Mouse (Mus musculus): ENCODE data around the gene B4galnt2. TPM values are rescaled to one million over a fixed set of nuclear protein-coding genes. Genes with fewer than 3 reads are reported as not detected.

Gene B4galnt2
- total and polyA plus RNA-seq, 3 experiments: 0.06 TPM; not detected in 2

GRCm38 (mm10) chr11:95850898-95851297 lies 63.8 kb downstream of the B4galnt2 start:
- Histone ChIP-seq H3K36me3 (ENCODE audit: control insufficient read depth, insufficient read depth, low read length) (no peaks in the 10 kb centered on the region), H3K27ac (no peak overlapping the region), H3K9ac (ENCODE audit: low read depth, low read length) (no peak overlapping the region), H3K4me3 (no peak overlapping the region), H3K27me3 (ENCODE audit: control insufficient read depth, insufficient read depth, low read length) (no peaks in the 10 kb centered on the region), H3K4me1 (ENCODE audit: control insufficient read depth, insufficient read depth, low read length) (no peaks in the 10 kb centered on the region), H3K79me2 (replicated peaks; ENCODE audit: control insufficient read depth, insufficient read depth, low read length) (no peaks in the 10 kb centered on the region)
- no peak for DNase-seq
- intact Hi-C loops (cut with DNase I): no loop called here
- TF ChIP-seq POLR2A (IDR thresholded peaks at IDR 0.05; ENCODE audit: insufficient read depth, low read depth, low read length): no peak
- no peak for TF ChIP-seq EP300 (IDR thresholded peaks at IDR 0.05; ENCODE audit: insufficient read depth, low read depth, low read length)
- TF ChIP-seq CTCF (IDR thresholded peaks at IDR 0.05): no peak
- WGBS: 84% methylated on average over 2 of the region's 2 CpGs

- Histone ChIP-seq H3K9ac (ENCODE audit: low read depth, low read length) (no peak overlapping the region), H3K27ac (peak overlapping the region; percentile 17; the same call in 1 of the 2 replicates), H3K79me2 (replicated peaks; ENCODE audit: control insufficient read depth, insufficient read depth, low read length) (no peaks in the 10 kb centered on the region; the same call in 1 of the 2 replicates), H3K4me1 (ENCODE audit: control insufficient read depth, insufficient read depth, low read length) (peaks cover 8% of the 10 kb centered on the region), H3K27me3 (ENCODE audit: control insufficient read depth, insufficient read depth, low read length) (no peaks in the 10 kb centered on the region), H3K4me3 (no peak overlapping the region), H3K36me3 (ENCODE audit: control insufficient read depth, insufficient read depth, low read length) (no peaks in the 10 kb centered on the region)
- TF ChIP-seq EP300 (IDR thresholded peaks at IDR 0.05; ENCODE audit: insufficient read depth, low read depth, low read length): no peak
- no peak for TF ChIP-seq CTCF (IDR thresholded peaks at IDR 0.05)
- TF ChIP-seq POLR2A (IDR thresholded peaks at IDR 0.05; ENCODE audit: insufficient read depth, low read depth, low read length): no peak
- WGBS: 46% methylated on average over 4 of the region's 4 CpGs
- DNase-seq: no peak
- intact Hi-C loops (cut with DNase I): no loop called here
Measured at GRCm38 (mm10) chr11:95844935-95845334, 69.8 kb downstream of the B4galnt2 start.

- no peaks in the 10 kb centered on the region; the same call in 1 of the 2 replicates for H3K79me2 ChIP-seq (replicated peaks; ENCODE audit: control insufficient read depth, insufficient read depth, low read length)
- TF ChIP-seq POLR2A (IDR thresholded peaks at IDR 0.05; ENCODE audit: insufficient read depth, low read depth, low read length) (no peak), CTCF (IDR thresholded peaks at IDR 0.05) (no peak), EP300 (IDR thresholded peaks at IDR 0.05; ENCODE audit: insufficient read depth, low read depth, low read length) (no peak)
- 48% methylated on average over 6 of the region's 6 CpGs for WGBS
- intact Hi-C loops (cut with DNase I): no loop called here
- peak in 1 of 2 experiments; percentile 40 for DNase-seq
- H3K36me3 ChIP-seq (ENCODE audit: control insufficient read depth, insufficient read depth, low read length): no peaks in the 10 kb centered on the region
- H3K4me1 ChIP-seq (ENCODE audit: control insufficient read depth, insufficient read depth, low read length): peaks cover 12% of the 10 kb centered on the region
- H3K9ac ChIP-seq (ENCODE audit: low read depth, low read length): peak overlapping the region; percentile 54
- peak overlapping the region; percentile 67 for H3K4me3 ChIP-seq
- peak overlapping the region; percentile 85 for H3K27ac ChIP-seq
- no peaks in the 10 kb centered on the region for H3K27me3 ChIP-seq (ENCODE audit: control insufficient read depth, insufficient read depth, low read length)
Measured at GRCm38 (mm10) chr11:95843421-95843950, 71.2 kb downstream of the B4galnt2 start.

GRCm38 (mm10) chr11:95842953-95843352 lies 71.7 kb downstream of the B4galnt2 start:
- Histone ChIP-seq H3K4me1 (ENCODE audit: control insufficient read depth, insufficient read depth, low read length) (peaks cover 16% of the 10 kb centered on the region), H3K9ac (ENCODE audit: low read depth, low read length) (peak overlapping the region; percentile 54), H3K27ac (peak overlapping the region; percentile 85), H3K27me3 (ENCODE audit: control insufficient read depth, insufficient read depth, low read length) (no peaks in the 10 kb centered on the region), H3K4me3 (peak overlapping the region; percentile 67), H3K36me3 (ENCODE audit: control insufficient read depth, insufficient read depth, low read length) (no peaks in the 10 kb centered on the region), H3K79me2 (replicated peaks; ENCODE audit: control insufficient read depth, insufficient read depth, low read length) (no peaks in the 10 kb centered on the region; the same call in 1 of the 2 replicates)
- TF ChIP-seq POLR2A (IDR thresholded peaks at IDR 0.05; ENCODE audit: insufficient read depth, low read depth, low read length) (0 out of 2 replicates have a peak, but pooled peaks have one; percentile 22), CTCF (IDR thresholded peaks at IDR 0.05) (no peak)
- 37% methylated on average over 5 of the region's 5 CpGs for WGBS
- no peak for DNase-seq
- intact Hi-C loops (cut with DNase I): no loop called here

GRCm38 (mm10) chr11:95842074-95842681 lies 72.5 kb downstream of the B4galnt2 start, which contains the start of gene Abi3:
Abi3 (minus strand) TSS chr11:95842476.
- H3K9ac ChIP-seq (ENCODE audit: low read depth, low read length): peak within 1 kb of the TSS; percentile 81
- intact Hi-C loops (cut with DNase I): no loop called here
- H3K79me2 ChIP-seq (replicated peaks; ENCODE audit: control insufficient read depth, insufficient read depth, low read length): no peaks in the 10 kb centered on the region; the same call in 1 of the 2 replicates

GRCm38 (mm10) chr11:95841498-95841830 lies 73.2 kb downstream of the B4galnt2 start:
- peak in 1 of 2 experiments; percentile 36 for DNase-seq
- Histone ChIP-seq H3K36me3 (ENCODE audit: control insufficient read depth, insufficient read depth, low read length) (no peaks in the 10 kb centered on the region), H3K79me2 (replicated peaks; ENCODE audit: control insufficient read depth, insufficient read depth, low read length) (no peaks in the 10 kb centered on the region; the same call in 1 of the 2 replicates), H3K27ac (peak overlapping the region; percentile 85), H3K9ac (ENCODE audit: low read depth, low read length) (peak overlapping the region; percentile 81), H3K4me3 (peak overlapping the region; percentile 67), H3K27me3 (ENCODE audit: control insufficient read depth, insufficient read depth, low read length) (no peaks in the 10 kb centered on the region), H3K4me1 (ENCODE audit: control insufficient read depth, insufficient read depth, low read length) (peaks cover 25% of the 10 kb centered on the region)
- intact Hi-C loops (cut with DNase I): no loop called here
- TF ChIP-seq EP300 (IDR thresholded peaks at IDR 0.05; ENCODE audit: insufficient read depth, low read depth, low read length) (no peak), CTCF (IDR thresholded peaks at IDR 0.05) (no peak), POLR2A (IDR thresholded peaks at IDR 0.05; ENCODE audit: insufficient read depth, low read depth, low read length) (no peak)
- WGBS: 48% methylated on average over 10 of the region's 10 CpGs

More at GRCm38 (mm10) chr11:95842074-95842681, 72.5 kb downstream of the B4galnt2 start, which contains the start of gene Abi3:
- WGBS: 15% methylated on average over 11 of the region's 11 CpGs
- Histone ChIP-seq H3K27ac (peak within 1 kb of the TSS; percentile 85), H3K36me3 (ENCODE audit: control insufficient read depth, insufficient read depth, low read length) (no peaks in the 10 kb centered on the region), H3K27me3 (ENCODE audit: control insufficient read depth, insufficient read depth, low read length) (no peaks in the 10 kb centered on the region), H3K4me1 (ENCODE audit: control insufficient read depth, insufficient read depth, low read length) (peaks cover 20% of the 10 kb centered on the region), H3K4me3 (peak within 1 kb of the TSS; percentile 67)
- TF ChIP-seq EP300 (IDR thresholded peaks at IDR 0.05; ENCODE audit: insufficient read depth, low read depth, low read length) (0 out of 2 replicates have a peak, but pooled peaks have one; percentile 13), POLR2A (IDR thresholded peaks at IDR 0.05; ENCODE audit: insufficient read depth, low read depth, low read length) (peak; percentile 91), CTCF (IDR thresholded peaks at IDR 0.05) (no peak)
- DNase-seq: peak; percentile 72 to 82

All from heart, adult 2 months (tissue).